Mouse (Mus musculus) testis, postnatal 10 days (tissue): ENCODE data around the gene Med13l.

Source experiments
- DNase-seq: peaks from one replicate; pipeline ENCODE4 v3.0.0; 2021; ENCODE audit warnings: low spot score

The Med13l gene

DNA sequence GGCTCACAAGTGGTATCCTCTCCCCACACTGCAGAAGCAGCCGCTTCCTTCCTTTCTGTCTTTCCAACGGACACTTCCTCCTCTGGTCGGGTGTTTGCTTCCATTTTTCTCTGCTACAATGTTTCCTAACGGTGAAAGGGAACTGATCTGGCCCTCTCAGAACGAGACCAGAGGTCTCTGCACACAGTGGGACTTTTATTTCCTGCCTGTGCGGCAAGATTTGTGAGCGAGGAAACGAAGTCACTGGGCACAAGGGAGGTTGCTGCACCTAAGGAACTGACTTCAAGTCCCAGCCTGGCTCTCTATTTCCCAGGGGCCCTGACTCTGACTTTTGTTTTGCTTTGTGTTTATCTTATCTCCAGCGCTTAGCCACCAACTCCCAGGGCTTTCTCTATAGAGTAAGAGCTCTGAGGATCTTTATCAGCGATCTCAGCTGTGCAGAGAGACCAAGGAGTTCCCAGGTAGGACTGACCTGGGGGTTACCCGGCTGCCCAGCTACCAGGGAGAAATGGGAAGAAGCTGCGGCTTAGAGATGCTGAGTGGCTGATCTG is 4.0 kb upstream of the Med13l start:
- DNase-seq = no peak

DNA sequence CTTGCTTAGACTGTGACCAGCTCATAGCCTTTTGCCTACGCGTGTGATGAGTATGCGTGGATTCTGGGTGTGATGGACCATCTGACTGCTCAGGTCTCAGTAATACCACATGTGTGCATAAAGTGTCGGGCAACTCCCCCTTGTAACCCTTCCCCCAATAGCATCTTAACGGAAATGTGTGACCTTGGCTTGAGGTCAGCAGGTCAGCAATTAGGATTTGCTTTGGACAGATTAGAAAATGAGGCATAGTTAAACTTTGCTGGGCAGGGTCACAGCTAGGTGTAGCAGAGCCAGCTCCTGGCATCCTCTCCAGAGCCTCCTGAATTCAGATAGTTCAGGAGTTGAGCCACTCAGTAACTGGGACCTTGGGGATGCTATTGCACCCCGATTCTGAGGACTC is 1.6 kb upstream of the Med13l start:
- DNase-seq = no peak

DNA sequence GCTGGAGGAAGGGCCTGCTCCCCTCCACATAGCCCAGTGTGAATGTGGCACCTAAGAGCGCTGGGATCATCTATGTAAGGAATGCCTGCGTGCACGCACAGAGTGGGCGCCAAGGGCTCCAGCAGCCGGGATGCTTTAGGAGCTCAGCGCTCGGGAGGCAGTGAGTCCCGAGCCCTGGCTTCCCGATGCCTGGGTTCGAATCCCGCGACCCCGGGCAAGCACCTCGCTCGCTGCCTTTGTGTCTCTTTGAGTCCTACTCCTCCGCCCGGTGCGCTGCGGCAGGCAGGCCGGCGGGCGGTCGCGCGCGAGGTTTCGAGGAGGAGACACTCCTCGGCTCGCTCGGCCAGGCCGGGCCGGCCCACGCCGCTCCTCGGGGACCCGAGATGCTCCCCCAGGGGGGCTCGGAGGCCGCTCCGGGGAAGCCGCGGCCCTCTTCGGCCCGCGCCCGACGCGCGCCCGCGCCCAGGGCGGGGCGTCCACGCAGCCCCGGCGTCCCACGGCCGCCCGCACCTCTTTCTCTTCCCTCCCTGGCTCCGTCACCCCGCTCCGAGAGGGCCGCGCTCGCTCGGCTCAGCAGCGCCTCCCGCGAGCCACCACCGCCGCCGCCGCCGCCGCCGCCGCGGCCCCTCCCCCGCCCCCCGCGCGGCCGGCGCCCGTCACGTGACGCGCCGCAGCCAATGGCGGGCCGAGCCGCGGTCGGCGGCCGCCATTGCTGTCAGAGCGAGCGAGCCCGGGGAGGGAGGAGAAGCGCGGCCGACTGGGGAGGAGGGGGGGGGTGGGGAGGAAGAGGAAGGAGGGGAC is 695 bp upstream of the Med13l start:
- peak; percentile 88 for DNase-seq

DNA sequence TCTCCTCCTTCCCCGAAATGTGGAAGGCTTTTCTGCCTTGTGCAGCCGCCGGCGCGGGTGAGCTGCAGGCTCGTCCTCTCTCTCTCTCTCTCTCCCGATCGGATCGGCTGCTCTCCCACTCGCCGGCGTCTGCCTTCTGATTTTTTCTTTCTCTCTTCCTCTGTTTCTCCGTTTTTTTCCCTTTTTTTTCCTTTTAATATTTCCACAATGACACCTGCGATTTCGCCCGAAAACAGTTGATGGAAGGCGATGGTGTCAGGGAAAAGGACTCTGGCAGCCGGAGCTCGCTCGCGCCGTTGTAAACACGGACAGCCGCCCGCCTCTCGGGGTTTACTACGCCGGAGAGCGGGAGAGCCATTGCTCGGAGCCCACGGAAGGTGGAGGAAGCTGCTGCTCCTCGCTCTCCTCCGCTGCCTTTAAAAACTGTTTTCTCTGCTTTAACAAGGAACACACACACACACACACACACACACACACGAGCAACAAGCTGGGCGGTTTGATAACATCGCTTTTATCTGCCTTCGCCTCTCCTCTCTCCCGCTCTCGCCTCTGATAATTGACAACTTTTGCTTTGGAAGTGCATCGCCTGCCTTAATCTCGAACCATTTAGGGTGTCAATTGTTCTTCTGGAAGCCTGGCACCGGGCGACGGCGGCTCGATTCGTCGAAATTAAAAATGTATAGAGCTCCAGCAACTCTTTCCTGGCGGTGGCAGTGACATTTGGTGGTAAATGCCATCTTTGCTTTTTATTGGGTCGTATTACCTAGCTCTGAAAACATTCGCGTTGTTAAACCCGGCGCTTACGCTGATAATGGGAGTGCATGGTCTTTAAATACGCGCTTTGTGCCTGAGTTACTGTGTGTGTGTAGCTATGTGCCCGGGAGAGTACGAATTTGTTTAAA is 858 bp downstream of the Med13l start:
- peak; percentile 67 for DNase-seq

DNA sequence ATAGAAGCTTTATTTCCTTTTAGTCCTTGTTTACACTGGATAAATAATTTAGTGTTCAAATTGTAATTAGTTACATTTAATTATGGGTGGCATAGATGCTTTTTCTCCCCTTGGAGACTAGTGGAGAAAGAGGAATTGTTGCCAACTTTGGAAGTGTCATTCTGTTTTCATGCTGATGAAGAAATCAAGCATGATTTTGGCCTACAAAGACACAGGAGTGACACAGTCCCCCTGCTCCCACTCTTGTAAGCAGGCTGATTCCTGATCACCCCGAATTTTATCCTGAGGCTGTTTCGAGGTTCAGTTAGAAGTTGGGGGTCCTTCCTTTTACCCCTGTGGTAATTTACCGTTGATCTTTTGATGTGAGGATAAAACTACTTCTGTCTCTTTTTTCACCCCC is 1.7 kb downstream of the Med13l start:
- DNase-seq = no peak

DNA sequence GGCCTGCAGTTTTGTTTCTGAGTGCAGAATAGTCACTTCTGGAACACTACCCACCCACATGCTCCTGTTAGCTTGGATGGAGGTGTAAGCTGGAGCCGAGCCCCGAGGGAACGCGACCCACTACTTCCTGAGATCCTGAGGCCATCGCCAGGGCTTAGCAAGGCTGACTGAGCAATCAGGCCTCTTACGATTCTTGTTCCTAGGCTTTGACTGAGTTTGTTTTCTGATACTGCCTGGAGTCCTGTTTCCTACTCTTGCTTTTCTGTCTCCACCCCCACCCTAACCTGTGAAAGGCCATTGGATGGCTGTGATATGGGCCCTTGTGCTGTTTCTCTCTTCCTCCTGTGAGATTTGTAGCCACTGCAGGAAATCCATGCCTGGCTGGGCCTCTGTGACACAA is 3.1 kb downstream of the Med13l start:
- DNase-seq = no peak

DNA sequence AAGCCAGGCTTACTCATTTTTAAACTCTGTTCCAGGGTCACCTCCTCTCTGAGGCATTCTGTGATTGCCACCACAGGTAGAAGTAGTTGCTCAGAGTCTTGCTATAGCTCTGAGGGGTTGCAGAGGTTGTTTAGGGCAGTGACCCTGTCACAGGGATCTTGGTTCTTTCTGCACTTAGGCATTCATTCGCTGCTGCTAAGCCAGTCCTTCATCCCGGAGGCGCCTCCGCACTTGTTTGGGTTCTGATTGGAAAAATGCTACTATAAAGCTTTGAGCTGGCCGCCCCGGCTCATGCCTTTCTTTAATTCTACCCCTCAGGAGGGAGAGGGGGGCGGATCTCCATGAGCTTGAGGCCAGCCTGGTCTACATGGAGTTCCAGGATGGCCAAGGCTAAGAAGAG is 6.9 kb downstream of the Med13l start:
- DNase-seq = no peak

DNA sequence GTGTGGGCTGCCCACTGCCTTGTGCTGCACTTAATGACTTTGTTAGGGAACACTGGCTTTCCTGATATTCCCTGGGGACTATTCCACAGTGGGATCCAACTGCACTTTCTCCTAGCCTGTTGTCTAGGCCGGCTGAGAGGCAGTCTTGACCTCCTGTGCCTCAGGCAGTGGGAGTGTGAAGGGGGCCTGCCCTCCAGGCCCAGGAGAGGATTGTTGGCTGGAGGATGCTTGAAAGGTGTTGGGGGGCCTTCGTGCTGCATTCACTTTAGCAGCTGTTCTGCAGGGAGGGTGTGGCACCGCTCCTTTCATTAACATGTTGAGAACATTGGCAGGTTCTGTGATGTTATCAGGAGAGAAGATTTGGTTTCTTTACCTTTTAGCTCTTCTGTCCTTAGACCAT is 8.5 kb downstream of the Med13l start:
- no peak for DNase-seq

DNA sequence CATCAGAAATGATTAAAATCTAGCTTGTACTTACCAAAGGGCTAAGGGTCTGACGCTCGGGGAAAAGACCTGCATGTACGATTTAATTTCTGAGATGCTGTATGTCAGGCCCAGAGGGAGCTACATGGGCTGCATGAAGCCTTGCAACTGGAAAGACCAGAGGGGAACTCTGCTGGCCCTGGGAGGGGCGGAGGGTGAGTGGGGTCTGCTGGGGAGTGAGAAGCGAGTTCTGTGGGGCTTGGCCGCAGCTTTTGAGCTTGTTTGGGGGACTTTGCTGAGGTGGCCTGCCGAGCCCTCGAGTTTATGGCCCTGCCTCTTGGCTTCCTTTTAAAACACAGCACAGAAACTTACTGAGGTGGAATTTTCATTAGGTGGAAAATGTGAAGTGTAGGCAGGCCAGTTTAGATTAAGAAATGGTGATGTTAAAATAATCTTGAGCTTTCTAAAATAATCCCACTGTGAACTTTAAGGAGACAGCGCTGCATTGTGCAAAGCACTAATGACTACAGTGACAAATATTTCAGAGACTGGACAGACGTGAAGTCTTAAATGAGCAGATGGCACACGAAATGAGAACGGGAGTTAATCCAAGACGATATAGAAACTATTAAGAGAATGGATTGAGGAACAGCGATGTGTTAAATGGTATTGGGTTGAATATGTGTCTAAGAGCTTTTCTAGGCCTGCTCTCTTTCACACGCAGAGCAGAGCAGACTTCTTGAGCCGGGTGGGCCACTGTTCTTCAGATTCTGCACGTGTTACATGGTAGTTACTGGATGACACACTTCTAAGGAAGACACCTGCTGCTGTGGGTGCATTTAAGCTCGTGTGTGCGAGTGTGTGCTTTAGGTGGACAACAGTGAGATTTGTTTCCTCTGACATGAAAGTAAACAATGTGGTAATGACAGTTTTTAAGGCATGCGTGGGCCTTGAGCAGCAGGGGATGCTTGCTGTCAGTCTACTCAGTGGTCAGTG is 9.4 kb downstream of the Med13l start:
- no peak for DNase-seq

DNA sequence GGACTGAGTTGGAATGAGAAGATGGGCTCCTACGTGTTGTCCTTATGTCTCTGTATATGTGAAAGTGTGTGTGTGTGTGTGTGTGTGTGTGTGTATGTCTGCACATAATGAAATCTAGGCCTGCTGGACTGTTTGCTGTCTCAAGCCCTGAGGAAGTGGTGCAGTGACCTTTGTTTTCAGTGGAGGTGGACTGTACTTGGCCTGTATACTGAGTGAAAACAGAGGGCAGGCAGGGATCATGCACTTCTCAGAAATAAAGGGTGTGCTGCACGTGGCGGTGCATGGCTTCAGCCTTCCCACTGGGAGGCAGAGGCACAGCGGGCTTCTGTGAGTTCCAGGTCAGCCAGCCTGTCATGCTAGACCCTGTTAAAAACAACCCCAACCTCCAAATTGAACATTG is 11.0 kb downstream of the Med13l start:
- no peak for DNase-seq

DNA sequence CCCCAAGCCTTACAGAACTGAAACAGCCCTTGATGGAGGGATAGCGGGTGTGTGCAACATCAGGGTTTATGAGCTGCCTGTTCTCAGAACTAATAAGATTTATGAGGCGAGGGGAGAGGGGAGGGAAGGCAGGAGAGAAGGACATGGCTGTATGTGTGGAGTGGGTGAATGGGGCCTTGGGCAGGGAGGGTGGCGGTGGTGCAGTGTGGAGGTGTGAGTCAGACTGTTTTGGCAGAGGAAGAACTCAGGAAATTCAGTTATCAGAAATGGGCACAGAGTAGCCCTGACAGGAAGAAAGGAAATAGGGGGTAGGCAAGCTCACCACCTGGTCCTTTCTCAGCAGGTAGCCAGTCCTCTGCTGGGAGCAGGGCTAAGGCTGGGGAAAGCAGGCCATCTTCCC is 13.8 kb downstream of the Med13l start:
- no peak for DNase-seq

DNA sequence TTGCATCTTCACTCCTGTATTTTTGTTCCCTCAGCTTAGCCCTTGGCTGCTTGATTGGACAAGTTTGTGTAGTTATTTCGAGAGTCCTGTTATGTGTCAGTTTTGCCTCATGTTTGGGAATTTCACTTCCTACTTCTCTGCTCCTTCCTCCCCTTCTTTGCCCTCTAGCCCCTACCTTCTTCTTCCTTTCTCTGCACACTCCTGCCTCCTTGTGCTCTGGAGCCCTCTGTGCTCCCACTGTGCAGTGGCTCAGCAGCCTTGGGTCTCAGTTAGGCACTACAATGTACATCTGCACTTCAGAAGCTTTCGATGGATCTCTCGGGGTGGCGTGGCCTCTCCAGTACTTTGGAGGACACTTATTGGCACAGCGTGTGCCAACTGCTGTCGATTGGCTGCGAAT is 14.5 kb downstream of the Med13l start:
- no peak for DNase-seq

DNA sequence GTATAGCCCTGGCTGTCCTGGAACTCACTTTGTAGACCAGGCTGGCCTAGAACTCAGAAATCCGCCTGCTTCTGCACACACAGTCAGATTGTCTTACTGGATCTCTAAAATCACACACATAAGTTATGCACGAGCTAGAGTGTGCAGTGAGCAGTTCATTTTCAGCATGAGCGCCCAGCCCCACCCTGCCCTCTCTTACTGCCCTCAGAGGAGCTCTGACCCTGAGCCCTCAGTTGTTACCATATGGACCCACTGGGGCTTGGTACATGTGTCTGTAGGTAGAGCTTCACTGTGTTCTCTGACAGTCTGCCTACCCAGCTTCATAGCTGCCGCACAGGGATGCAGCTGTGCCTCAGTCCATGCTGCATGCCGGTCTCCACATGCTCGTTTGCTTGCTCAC is 15.4 kb downstream of the Med13l start:
- DNase-seq = no peak

DNA sequence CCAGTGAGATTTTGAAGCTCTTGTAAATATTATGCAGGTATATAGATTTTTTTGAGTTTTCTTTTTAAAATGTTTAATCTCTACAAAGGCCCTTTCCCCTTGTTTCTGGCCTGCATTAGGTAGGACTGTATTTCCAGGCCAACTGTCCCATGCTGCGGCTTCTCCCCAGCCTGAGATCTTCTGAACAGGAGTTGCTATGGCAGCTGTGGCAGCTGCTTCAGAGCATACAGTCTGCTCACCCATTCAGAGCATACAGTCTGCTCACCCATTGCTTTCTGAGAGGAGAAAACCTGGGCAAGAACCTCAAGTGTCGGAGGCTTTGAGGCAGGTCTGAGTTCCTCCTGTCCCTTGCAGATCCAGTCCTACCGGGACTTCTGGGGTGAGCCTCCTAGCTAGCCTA is 16.3 kb downstream of the Med13l start:
- DNase-seq = no peak

DNA sequence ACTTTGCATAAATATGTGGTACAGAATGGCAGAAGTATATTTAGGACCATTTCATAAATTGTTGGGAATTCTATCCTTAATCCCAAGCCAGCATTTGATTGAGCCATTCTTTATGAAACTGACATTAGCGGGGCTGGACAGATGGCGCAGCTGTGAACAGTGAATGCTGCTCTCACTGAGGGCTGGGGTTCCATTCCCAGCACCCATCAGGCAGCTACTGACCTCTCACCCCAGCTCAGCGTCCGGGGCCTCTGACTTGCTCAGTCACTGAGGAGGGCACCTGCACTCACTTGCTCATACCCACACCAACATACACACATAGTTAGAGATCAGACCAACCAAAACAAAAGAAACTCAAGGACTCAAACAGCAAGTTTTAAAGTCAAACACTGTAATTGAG is 24.9 kb downstream of the Med13l start:
- DNase-seq = no peak

DNA sequence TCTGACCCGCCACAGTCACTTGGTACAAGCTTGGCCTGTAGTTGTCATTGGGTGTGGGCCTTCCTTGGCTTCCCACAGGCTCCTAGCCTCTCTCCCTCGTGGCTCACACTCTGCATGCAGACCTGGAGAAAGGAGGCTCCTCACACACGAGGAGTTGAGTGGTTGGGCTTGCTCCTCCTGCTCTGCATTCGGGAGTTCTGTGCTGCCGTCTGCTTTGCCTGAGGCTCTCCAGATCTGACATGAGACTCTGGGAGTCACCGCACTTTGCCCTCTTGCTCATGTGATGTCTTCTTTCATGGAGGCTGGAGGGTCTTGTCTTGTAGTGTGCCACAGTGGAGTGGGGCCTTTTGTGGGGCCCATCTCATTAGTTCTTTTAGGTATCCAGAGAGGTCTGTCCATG is 26.1 kb downstream of the Med13l start:
- DNase-seq = no peak

DNA sequence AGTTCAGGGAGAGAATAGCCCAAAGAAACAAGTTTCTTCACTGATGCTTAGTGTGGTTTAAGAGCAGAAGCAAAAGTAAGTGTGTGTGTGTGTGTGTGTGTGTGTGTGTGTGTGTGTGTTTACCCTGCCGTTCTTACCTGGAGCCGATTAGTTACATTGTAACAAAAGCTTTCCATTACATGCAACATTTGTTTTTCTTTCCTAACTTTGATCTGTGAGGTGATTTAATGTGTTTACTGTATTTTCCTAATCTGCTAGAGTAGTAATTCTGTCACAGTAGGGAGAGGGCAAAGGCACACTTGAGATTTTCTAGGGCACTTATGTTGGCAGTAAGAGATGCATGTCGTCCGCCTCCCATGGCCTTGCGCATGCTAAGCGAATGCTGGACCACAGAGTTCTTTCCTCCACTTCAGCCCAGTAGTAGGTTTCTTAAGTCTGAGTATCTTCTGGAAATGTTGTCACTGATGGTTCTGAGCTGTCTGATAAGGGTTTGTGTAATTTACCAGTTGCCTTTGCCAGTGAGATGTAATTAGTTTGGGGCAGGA is 28.0 kb downstream of the Med13l start:
- DNase-seq = no peak

DNA sequence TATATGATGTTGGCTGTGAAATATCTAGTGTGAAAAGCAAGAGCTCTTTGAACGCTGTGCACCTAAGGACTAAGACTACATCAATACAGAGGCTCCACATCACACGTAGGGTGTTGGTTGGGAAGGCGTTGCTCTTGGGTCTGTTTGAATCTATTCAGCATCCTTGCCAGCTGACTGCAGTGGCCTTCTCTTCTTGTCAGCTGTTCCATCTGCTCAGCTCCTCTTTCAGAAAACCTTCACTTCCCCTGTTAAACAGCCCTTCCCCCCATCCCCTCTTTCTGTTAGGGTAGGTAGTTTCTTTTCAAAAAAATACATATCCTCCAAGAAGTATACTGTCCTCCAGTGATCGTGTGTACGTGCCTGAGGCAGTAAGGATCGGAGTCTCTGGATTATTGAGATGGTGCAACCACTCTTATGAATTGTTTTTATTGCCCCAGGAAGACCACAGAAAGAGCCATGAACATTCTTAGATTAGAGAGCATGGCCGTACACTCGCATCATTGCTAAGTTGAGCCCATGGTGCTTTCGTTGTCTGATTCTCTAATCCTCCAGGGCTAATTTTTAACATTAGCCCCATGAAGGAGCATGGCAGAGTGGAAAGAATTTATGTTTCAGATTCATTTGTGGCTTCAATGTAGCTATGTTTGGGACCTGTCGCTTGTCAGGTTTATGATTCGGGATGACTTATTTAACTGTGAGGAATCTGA is 28.9 kb downstream of the Med13l start:
- no peak for DNase-seq

DNA sequence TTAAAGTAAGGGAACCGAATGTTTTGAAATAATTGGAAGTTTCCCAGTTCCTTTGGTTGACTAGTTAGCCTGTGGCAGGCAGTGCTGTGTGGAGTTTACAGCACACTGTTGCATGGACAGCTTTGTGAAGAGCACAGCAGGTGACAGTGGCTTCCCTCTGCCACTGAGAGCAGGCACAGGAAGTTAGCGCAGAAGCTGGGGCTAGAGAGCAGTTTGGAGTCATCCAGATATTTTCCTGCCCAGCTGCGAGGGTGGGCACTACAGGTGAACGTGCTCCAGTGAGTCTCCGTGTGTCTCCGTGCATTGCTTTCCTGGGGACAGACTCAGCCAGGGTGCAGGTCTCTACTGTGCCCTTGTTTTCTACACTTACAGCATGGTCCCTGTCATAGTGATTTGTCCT is 30.4 kb downstream of the Med13l start:
- no peak for DNase-seq

DNA sequence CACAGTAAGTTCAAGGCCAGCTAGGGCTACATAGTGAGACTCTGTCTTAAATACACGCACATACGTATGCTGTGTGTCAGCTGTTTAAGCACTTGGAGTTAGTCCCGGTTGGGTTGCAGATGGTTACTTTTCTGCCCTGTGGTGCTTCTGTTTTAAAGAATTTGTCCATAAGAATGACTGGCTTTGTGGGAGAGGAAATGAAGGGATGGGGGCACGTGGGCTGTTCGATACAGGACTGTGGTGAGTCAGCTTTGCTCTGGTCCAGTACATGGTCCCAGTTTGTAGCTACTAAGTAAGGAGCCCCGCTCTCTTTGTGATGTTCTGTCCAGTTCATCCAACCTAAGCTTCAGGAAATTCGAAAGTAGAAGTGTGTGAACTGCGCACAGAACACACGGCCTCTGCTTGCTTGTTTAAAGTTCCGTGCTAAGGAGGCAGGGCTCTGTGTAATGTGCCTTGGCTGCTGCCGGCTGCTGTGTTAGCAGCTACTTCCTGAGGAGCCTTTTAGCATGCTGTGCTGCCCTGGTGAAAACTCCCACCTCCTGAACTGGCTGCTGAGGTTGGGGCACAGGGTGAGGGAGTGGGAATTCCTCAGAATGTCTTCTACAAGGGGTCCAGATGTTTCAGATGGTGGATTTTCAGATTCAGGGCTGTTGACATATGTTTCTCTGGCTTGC is 31.5 kb downstream of the Med13l start:
- DNase-seq = no peak
